Mouse (Mus musculus) right cerebral cortex, postnatal 36 days (tissue): ENCODE data around the gene Optn.

Experiments
- DNase-seq, 2 experiments: peaks; one replicate each; pipeline ENCODE4 v3.0.0; 2022; ENCODE audit warnings: low spot score in 2 of 2, mixed read lengths in 1 of 2

Gene Optn

DNA sequence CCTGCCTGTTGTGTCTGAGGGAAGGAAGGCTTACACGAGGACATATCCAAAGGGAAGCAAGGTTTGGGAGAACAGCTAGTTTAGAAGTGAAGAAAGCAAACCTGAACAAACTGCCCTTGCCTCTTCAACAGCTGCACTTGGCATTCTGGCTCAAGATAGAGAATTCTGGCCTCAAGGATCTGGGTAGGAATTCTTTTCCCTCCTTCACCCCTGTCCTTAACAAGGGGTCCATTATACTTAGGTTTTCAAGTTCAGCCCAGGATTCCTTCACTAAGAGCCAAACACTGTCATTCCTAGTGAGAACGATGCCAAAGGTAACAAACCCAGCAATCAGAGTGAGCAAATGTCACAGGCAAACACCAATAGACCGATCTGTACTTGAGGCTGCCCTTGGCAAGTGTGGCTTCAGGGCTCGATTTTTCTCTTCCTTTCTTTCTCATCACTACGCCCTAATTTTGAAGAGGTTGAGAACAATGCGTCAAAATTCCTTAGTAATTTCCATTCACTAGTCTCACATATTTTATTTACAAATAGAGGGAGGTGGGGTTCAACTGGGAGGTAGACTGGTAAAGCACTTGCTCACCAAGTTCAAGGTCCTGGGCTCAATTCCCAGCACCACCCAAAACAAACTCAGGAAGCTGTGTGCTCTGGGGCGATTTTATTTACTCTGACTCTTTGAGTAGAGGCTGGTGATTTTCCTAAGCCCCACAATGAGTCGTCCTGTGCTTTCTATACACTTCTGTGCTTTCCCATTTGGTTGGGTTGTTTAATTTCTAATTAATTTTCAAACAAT is 76.3 kb downstream of the Optn start:
- no peak for DNase-seq

- no peak for DNase-seq
Measured at GRCm38 (mm10) chr2:4986798-4987197, 77.1 kb downstream of the Optn start.

DNA sequence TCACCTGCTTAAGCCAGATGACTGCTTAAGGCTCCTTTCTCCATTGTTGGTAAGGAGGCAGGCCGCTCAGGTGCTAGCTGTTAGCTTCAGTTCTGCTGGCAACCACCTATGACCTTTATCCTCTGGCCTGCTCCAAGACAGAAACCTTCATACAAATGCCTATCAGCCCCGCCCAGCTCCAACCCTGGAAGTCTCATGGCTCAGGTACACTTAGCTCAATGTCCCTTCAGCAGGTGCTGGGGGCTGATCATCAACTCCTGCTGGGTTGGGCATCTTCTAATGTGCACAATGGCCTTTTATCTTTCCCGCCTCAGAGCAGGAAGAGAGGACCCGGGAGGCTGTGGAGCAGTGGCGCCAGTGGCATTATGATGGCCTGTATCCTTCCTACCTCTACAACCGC is 78.9 kb downstream of the Optn start:
- DNase-seq = no peak

DNA sequence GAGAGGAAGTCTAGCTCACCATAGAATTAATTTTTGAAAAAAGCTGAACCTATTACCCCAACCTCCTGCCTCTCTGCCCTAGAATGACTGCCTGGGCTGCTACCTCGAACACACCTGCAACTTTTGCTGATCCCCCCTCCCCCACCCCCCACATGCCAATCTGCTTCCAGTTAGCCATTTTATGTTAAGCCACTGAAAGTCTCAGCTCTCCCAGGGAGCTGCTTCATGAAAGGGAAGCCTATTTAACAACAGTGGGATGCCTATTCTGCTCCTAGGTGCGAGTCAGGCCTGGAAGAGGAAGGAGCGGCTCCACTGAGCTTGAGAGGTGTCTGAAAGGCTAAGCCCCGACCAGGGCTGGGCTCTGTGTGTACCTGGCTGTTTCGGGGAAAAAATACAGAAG is 79.9 kb downstream of the Optn start:
- DNase-seq = no peak

- DNase-seq = no peak
Measured at GRCm38 (mm10) chr2:4978091-4978490, 85.8 kb downstream of the Optn start.

DNA sequence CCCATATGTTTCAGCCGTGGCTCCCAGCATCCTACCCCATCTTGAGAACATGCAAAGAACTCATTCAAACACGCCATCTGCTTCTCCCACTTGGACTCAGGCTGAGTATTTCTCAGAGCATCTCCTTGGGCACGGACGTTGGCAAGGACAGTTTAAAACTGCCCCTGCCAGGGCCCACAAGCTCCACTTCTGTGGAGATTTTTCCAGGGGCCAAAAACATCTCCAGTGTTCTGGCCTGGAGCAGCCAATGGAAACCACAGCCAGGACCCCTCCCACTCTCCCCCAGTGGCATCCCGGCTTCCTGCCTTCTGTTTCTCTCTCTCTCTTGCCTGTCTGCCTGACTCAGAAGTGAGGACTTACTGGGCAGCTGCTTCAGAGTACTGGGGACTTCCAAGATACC is 88.0 kb downstream of the Optn start, which contains the start of gene Ucma:
Gene Ucma, plus strand, starts transcription at position 316 of the 400 bp plus-strand sequence.
- peak in 1 of 2 experiments; percentile 16 for DNase-seq
